Mouse (Mus musculus) liver, embryonic 15.5 days (tissue): Measurements from ENCODE around the gene Lif. TPM values are rescaled to one million over a fixed set of nuclear protein-coding genes. Genes with fewer than 3 reads are reported as not detected.

Experiments used
- ATAC-seq: fragments of 200-750 bp; cut with Nextera tagmentation; 2 replicates; pipeline ENCODE4 v1.8.0; 2017; ENCODE audit warnings: moderate number of reproducible peaks, mild to moderate bottlenecking, moderate library complexity; ENCODE audit not compliant: insufficient read depth
- H3K27ac ChIP-seq: fragments of 300-500 bp; sonication (generic); replicated peaks from 2 replicates; pipeline ENCODE4 v1.5.1; 2015; ENCODE audit warnings: mild to moderate bottlenecking, inconsistent platforms
- H3K27me3 ChIP-seq: fragments of 300-500 bp; sonication (generic); 2 replicates; pipeline ENCODE4 v1.6.1; 2015; ENCODE audit warnings: mild to moderate bottlenecking, inconsistent platforms
- H3K36me3 ChIP-seq: fragments of 300-500 bp; sonication (generic); replicated peaks from 2 replicates; pipeline ENCODE4 v1.6.1; 2015; ENCODE audit warnings: moderate library complexity, mild to moderate bottlenecking, inconsistent platforms
- H3K4me1 ChIP-seq: fragments of 300-500 bp; sonication (generic); replicated peaks from 2 replicates; pipeline ENCODE4 v1.6.1; 2015; ENCODE audit warnings: inconsistent platforms
- H3K4me2 ChIP-seq: fragments of 300-500 bp; sonication (generic); 2 replicates; pipeline ENCODE4 v1.6.1; 2015; ENCODE audit warnings: moderate library complexity, mild to moderate bottlenecking, inconsistent platforms
- H3K4me3 ChIP-seq: fragments of 300-500 bp; sonication (generic); replicated peaks from 2 replicates; pipeline ENCODE4 v1.5.1; 2015; ENCODE audit warnings: mild to moderate bottlenecking, inconsistent platforms
- H3K9ac ChIP-seq: fragments of 300-500 bp; sonication (generic); 2 replicates; pipeline ENCODE4 v1.6.1; 2015; ENCODE audit warnings: moderate library complexity, mild to moderate bottlenecking, inconsistent platforms
- H3K9me3 ChIP-seq: fragments of 300-500 bp; sonication (generic); replicated peaks from 2 replicates; pipeline ENCODE4 v1.6.1; 2016; ENCODE audit warnings: inconsistent platforms
- WGBS: fragments of 180-500 bp; shearing (Covaris S2); methylation state at CpG from one replicate; pipeline ENCODE4 v1.1.7; 2015; ENCODE audit warnings: mixed read lengths; ENCODE audit not compliant: insufficient replicate concordance; 5-methylcytosine and 5-hydroxymethylcytosine counted together
- polyA plus RNA-seq: library from polyadenylated mRNA; unstranded; fragments of >200 nt; fragmentation: Nextera tagmentation; extraction: Ambion mirVana; gene quantifications from 2 replicates; pipeline ENCODE4 v1.2.1, GENCODE M21; 2015

Lif gene
- polyA plus RNA-seq, 1 experiment from 2014 or later = not detected

- Histone ChIP-seq H3K27ac (no peak overlapping the region), H3K27me3 (peaks cover 10% of the 10 kb centered on the region), H3K9ac (no peak overlapping the region), H3K4me2 (no peak overlapping the region), H3K4me3 (no peak overlapping the region), H3K9me3 (no peaks in the 10 kb centered on the region), H3K4me1 (peaks cover 25% of the 10 kb centered on the region), H3K36me3 (no peaks in the 10 kb centered on the region)
- WGBS = 25% methylated on average over 3 of the region's 3 CpGs
- ATAC-seq = no peak
Measured at GRCm38 (mm10) chr11:4289280-4289679, 31.9 kb downstream of the Lif start.

- Histone ChIP-seq H3K9ac (no peak overlapping the region), H3K27ac (no peak overlapping the region), H3K4me2 (no peak overlapping the region), H3K4me3 (no peak overlapping the region), H3K36me3 (no peaks in the 10 kb centered on the region), H3K9me3 (no peaks in the 10 kb centered on the region), H3K4me1 (peaks cover 30% of the 10 kb centered on the region), H3K27me3 (peaks cover 32% of the 10 kb centered on the region)
- 68% methylated on average over 6 of the region's 6 CpGs for WGBS
- ATAC-seq = no peak
Measured at GRCm38 (mm10) chr11:4291639-4292038, 34.3 kb downstream of the Lif start.

- Histone ChIP-seq H3K27ac (peak overlapping the region; percentile 41; the same call in 1 of the 2 replicates), H3K4me3 (0 out of 2 replicates have a peak overlapping the region, but pooled peaks have one; percentile 7), H3K36me3 (no peaks in the 10 kb centered on the region), H3K9me3 (no peaks in the 10 kb centered on the region), H3K4me1 (peaks cover 36% of the 10 kb centered on the region), H3K4me2 (peak overlapping the region; percentile 60), H3K27me3 (peaks cover 32% of the 10 kb centered on the region), H3K9ac (no peak overlapping the region)
- peak; percentile 91 for ATAC-seq
- 15% methylated on average over 8 of the region's 8 CpGs for WGBS
Measured at GRCm38 (mm10) chr11:4292224-4292887, 35.0 kb downstream of the Lif start.

- Histone ChIP-seq H3K36me3 (no peaks in the 10 kb centered on the region), H3K9me3 (no peaks in the 10 kb centered on the region), H3K27me3 (peaks cover 32% of the 10 kb centered on the region), H3K27ac (no peak overlapping the region), H3K4me1 (peaks cover 41% of the 10 kb centered on the region), H3K4me3 (0 out of 2 replicates have a peak overlapping the region, but pooled peaks have one; percentile 7), H3K9ac (no peak overlapping the region), H3K4me2 (peak overlapping the region; percentile 60)
- 43% methylated on average over 6 of the region's 6 CpGs for WGBS
- 0 out of 2 replicates have a peak, but pooled peaks have one; percentile 40 for ATAC-seq
Measured at GRCm38 (mm10) chr11:4292888-4293247, 35.5 kb downstream of the Lif start.

- no peak for ATAC-seq
- Histone ChIP-seq H3K4me3 (no peak overlapping the region), H3K4me2 (no peak overlapping the region), H3K4me1 (peaks cover 44% of the 10 kb centered on the region), H3K9me3 (no peaks in the 10 kb centered on the region), H3K36me3 (no peaks in the 10 kb centered on the region), H3K9ac (no peak overlapping the region), H3K27me3 (peaks cover 32% of the 10 kb centered on the region), H3K27ac (no peak overlapping the region)
- WGBS = 62% methylated on average over 4 of the region's 4 CpGs
Measured at GRCm38 (mm10) chr11:4293481-4293880, 36.1 kb downstream of the Lif start.

GRCm38 (mm10) chr11:4294047-4294446 is 36.7 kb downstream of the Lif start:
- no peak for ATAC-seq
- Histone ChIP-seq H3K27me3 (peaks cover 32% of the 10 kb centered on the region), H3K9ac (no peak overlapping the region), H3K4me3 (no peak overlapping the region), H3K4me1 (peaks cover 47% of the 10 kb centered on the region), H3K9me3 (no peaks in the 10 kb centered on the region), H3K36me3 (no peaks in the 10 kb centered on the region), H3K27ac (no peak overlapping the region), H3K4me2 (no peak overlapping the region)
- 66% methylated on average over 6 of the region's 6 CpGs for WGBS

GRCm38 (mm10) chr11:4294495-4295351 is 37.4 kb downstream of the Lif start:
- no peaks in the 10 kb centered on the region for H3K36me3 ChIP-seq
- ATAC-seq = no peak
- peaks cover 47% of the 10 kb centered on the region for H3K4me1 ChIP-seq
- WGBS = 24% methylated on average over 14 of the region's 14 CpGs
- no peak overlapping the region for H3K4me3 ChIP-seq
- H3K27me3 ChIP-seq = peaks cover 32% of the 10 kb centered on the region
- no peak overlapping the region for H3K4me2 ChIP-seq
- no peak overlapping the region for H3K9ac ChIP-seq
- no peak overlapping the region for H3K27ac ChIP-seq
- no peaks in the 10 kb centered on the region for H3K9me3 ChIP-seq

GRCm38 (mm10) chr11:4296610-4297275 is 39.4 kb downstream of the Lif start:
- no peaks in the 10 kb centered on the region for H3K36me3 ChIP-seq
- no peak overlapping the region for H3K9ac ChIP-seq

GRCm38 (mm10) chr11:4297753-4298152 is 40.4 kb downstream of the Lif start:
- no peak for ATAC-seq
- Histone ChIP-seq H3K9me3 (no peaks in the 10 kb centered on the region), H3K27ac (no peak overlapping the region), H3K4me3 (no peak overlapping the region), H3K9ac (no peak overlapping the region), H3K27me3 (peaks cover 32% of the 10 kb centered on the region), H3K36me3 (no peaks in the 10 kb centered on the region), H3K4me2 (no peak overlapping the region), H3K4me1 (peaks cover 33% of the 10 kb centered on the region)
- 40% methylated on average over 3 of the region's 3 CpGs for WGBS

More at GRCm38 (mm10) chr11:4296610-4297275, 39.4 kb downstream of the Lif start:
- Histone ChIP-seq H3K27ac (no peak overlapping the region), H3K4me2 (no peak overlapping the region), H3K27me3 (peaks cover 32% of the 10 kb centered on the region), H3K4me3 (no peak overlapping the region), H3K4me1 (peaks cover 43% of the 10 kb centered on the region), H3K9me3 (no peaks in the 10 kb centered on the region)
- WGBS = 42% methylated on average over 10 of the region's 10 CpGs
- ATAC-seq = no peak

- WGBS = 38% methylated on average over 7 of the region's 7 CpGs
Measured at GRCm38 (mm10) chr11:4298615-4299014, 41.3 kb downstream of the Lif start.

GRCm38 (mm10) chr11:4299191-4299590 is 41.8 kb downstream of the Lif start:
- Histone ChIP-seq H3K4me3 (no peak overlapping the region), H3K4me1 (peaks cover 22% of the 10 kb centered on the region), H3K4me2 (no peak overlapping the region), H3K27ac (no peak overlapping the region), H3K9me3 (no peaks in the 10 kb centered on the region), H3K36me3 (no peaks in the 10 kb centered on the region), H3K9ac (no peak overlapping the region), H3K27me3 (peaks cover 23% of the 10 kb centered on the region)
- WGBS = 59% methylated on average over 12 of the region's 12 CpGs
- ATAC-seq = no peak

More at GRCm38 (mm10) chr11:4298615-4299014, 41.3 kb downstream of the Lif start:
- Histone ChIP-seq H3K27ac (no peak overlapping the region), H3K4me2 (no peak overlapping the region), H3K4me3 (no peak overlapping the region), H3K9ac (no peak overlapping the region), H3K4me1 (peaks cover 25% of the 10 kb centered on the region), H3K27me3 (peaks cover 29% of the 10 kb centered on the region), H3K36me3 (no peaks in the 10 kb centered on the region), H3K9me3 (no peaks in the 10 kb centered on the region)
- no peak for ATAC-seq
